Mouse (Mus musculus) midbrain, embryonic 14.5 days (tissue): Measurements from ENCODE around the gene Mprip. TPM values are rescaled to one million over a fixed set of nuclear protein-coding genes. Genes with fewer than 3 reads are reported as not detected.

Experiments used
- ATAC-seq: fragments of 200-750 bp; cut with Nextera tagmentation; 2 replicates; pipeline ENCODE4 v1.8.0; 2017; ENCODE audit warnings: moderate number of reproducible peaks, moderate library complexity; ENCODE audit not compliant: low FRiP score, low TSS enrichment
- DNase-seq: peaks from one replicate; pipeline ENCODE4 v3.0.0-alpha.2; 2015
- H3K27ac ChIP-seq: fragments of 300-500 bp; sonication (generic); replicated peaks from 2 replicates; pipeline ENCODE4 v1.5.1; 2014; ENCODE audit warnings: mild to moderate bottlenecking, low read depth, low read length, moderate library complexity
- H3K27me3 ChIP-seq: fragments of 300-500 bp; sonication (generic); 2 replicates; pipeline ENCODE4 v1.6.1; 2014; ENCODE audit warnings: low read length, control low read depth, mixed read lengths; ENCODE audit not compliant: control insufficient read depth, insufficient read depth
- H3K36me3 ChIP-seq: fragments of 300-500 bp; sonication (generic); 2 replicates; pipeline ENCODE4 v1.6.1; 2014; ENCODE audit warnings: low read length, control low read depth; ENCODE audit not compliant: control insufficient read depth, insufficient read depth
- H3K4me1 ChIP-seq: fragments of 300-500 bp; sonication (generic); 2 replicates; pipeline ENCODE4 v1.6.1; 2014; ENCODE audit warnings: mild to moderate bottlenecking, antibody characterized with exemption, low read length, control low read depth; ENCODE audit not compliant: control insufficient read depth, insufficient read depth
- H3K4me2 ChIP-seq: fragments of 300-500 bp; sonication (generic); 2 replicates; pipeline ENCODE4 v1.6.1; 2014; ENCODE audit warnings: mild to moderate bottlenecking, low read length, moderate library complexity
- H3K4me3 ChIP-seq: fragments of 300-500 bp; sonication (generic); replicated peaks from 2 replicates; pipeline ENCODE4 v1.5.1; 2014; ENCODE audit warnings: low read depth, low read length
- H3K9ac ChIP-seq: fragments of 300-500 bp; sonication (generic); replicated peaks from 2 replicates; pipeline ENCODE4 v1.6.1; 2014; ENCODE audit warnings: mild to moderate bottlenecking, low read length, moderate library complexity
- H3K9me3 ChIP-seq: fragments of 300-500 bp; sonication (generic); 2 replicates; pipeline ENCODE4 v1.6.1; 2016; ENCODE audit warnings: low read length, control low read depth, mixed read lengths; ENCODE audit not compliant: control insufficient read depth
- WGBS: fragments of 180-500 bp; shearing (Covaris S2); extraction: QIAGEN DNeasy Blood & Tissue Kit; methylation state at CpG from one replicate; pipeline ENCODE4 v1.1.7; 2014; 5-methylcytosine and 5-hydroxymethylcytosine counted together
- polyA plus RNA-seq: library from polyadenylated mRNA; unstranded; fragments of >200 nt; fragmentation: Nextera tagmentation; extraction: Ambion mirVana; gene quantifications from 2 replicates; pipeline ENCODE4 v1.2.1, GENCODE M21; 2014

Gene Mprip
- polyA plus RNA-seq, 1 experiment from 2014 or later, result 68.7 TPM

- WGBS, result 97% methylated on average over 8 of the region's 8 CpGs
- H3K4me2 ChIP-seq, result no peak overlapping the region
- ATAC-seq, result no peak
Measured at GRCm38 (mm10) chr11:59801881-59802280, 140.8 kb downstream of the Mprip start.

GRCm38 (mm10) chr11:59803516-59803915, 142.4 kb downstream of the Mprip start:
- H3K27ac ChIP-seq, result no peak overlapping the region
- ATAC-seq (no peak), DNase-seq (no peak)
- H3K4me1 ChIP-seq, result peaks cover 2% of the 10 kb centered on the region
- WGBS, result 94% methylated on average over 14 of the region's 14 CpGs
- H3K4me2 ChIP-seq, result no peak overlapping the region
- H3K9ac ChIP-seq, result no peak overlapping the region
- no peak overlapping the region for H3K4me3 ChIP-seq
- H3K9me3 ChIP-seq, result no peaks in the 10 kb centered on the region
- H3K27me3 ChIP-seq, result no peaks in the 10 kb centered on the region
- H3K36me3 ChIP-seq, result peaks cover 93% of the 10 kb centered on the region

More at GRCm38 (mm10) chr11:59801881-59802280, 140.8 kb downstream of the Mprip start:
- no peak overlapping the region for H3K27ac ChIP-seq
- no peaks in the 10 kb centered on the region for H3K9me3 ChIP-seq
- H3K4me3 ChIP-seq, result no peak overlapping the region
- H3K4me1 ChIP-seq, result no peaks in the 10 kb centered on the region
- DNase-seq, result no peak
- H3K9ac ChIP-seq, result no peak overlapping the region
- no peaks in the 10 kb centered on the region for H3K27me3 ChIP-seq
- peaks cover 100% of the 10 kb centered on the region for H3K36me3 ChIP-seq

- no peak for ATAC-seq
- Histone ChIP-seq H3K4me2 (no peak overlapping the region), H3K27me3 (no peaks in the 10 kb centered on the region), H3K36me3 (peaks cover 83% of the 10 kb centered on the region), H3K9me3 (no peaks in the 10 kb centered on the region), H3K27ac (no peak overlapping the region), H3K9ac (no peak overlapping the region), H3K4me1 (peaks cover 10% of the 10 kb centered on the region), H3K4me3 (no peak overlapping the region)
- no peak for DNase-seq
- WGBS, result 91% methylated on average over 22 of the region's 22 CpGs
Measured at GRCm38 (mm10) chr11:59804409-59805110, 143.5 kb downstream of the Mprip start.

- ATAC-seq (no peak), DNase-seq (no peak)
- H3K4me3 ChIP-seq, result no peak overlapping the region
- peaks cover 76% of the 10 kb centered on the region for H3K36me3 ChIP-seq
- 91% methylated on average over 1 of the region's 1 CpGs for WGBS
- H3K27me3 ChIP-seq, result no peaks in the 10 kb centered on the region
- no peak overlapping the region for H3K27ac ChIP-seq
- H3K4me2 ChIP-seq, result no peak overlapping the region
- H3K9me3 ChIP-seq, result no peaks in the 10 kb centered on the region
- peaks cover 10% of the 10 kb centered on the region for H3K4me1 ChIP-seq
- no peak overlapping the region for H3K9ac ChIP-seq
Measured at GRCm38 (mm10) chr11:59805256-59805655, 144.2 kb downstream of the Mprip start.

GRCm38 (mm10) chr11:59805656-59806055, 144.6 kb downstream of the Mprip start:
- Histone ChIP-seq H3K27me3 (no peaks in the 10 kb centered on the region), H3K27ac (no peak overlapping the region), H3K4me2 (no peak overlapping the region), H3K9ac (no peak overlapping the region), H3K4me3 (no peak overlapping the region), H3K9me3 (no peaks in the 10 kb centered on the region), H3K4me1 (peaks cover 10% of the 10 kb centered on the region), H3K36me3 (peaks cover 72% of the 10 kb centered on the region)
- WGBS, result 100% methylated on average over 2 of the region's 2 CpGs
- no peak for ATAC-seq
- DNase-seq, result no peak

GRCm38 (mm10) chr11:59808170-59808960, 147.3 kb downstream of the Mprip start:
- Histone ChIP-seq H3K9ac (peak overlapping the region; percentile 89; the same call in 1 of the 2 replicates), H3K4me2 (peak overlapping the region; percentile 75), H3K9me3 (no peaks in the 10 kb centered on the region), H3K4me1 (peaks cover 10% of the 10 kb centered on the region), H3K27ac (no peak overlapping the region), H3K27me3 (no peaks in the 10 kb centered on the region), H3K4me3 (peak overlapping the region; percentile 79), H3K36me3 (peaks cover 45% of the 10 kb centered on the region)
- WGBS, result 61% methylated on average over 14 of the region's 14 CpGs
- DNase-seq, result peak; percentile 9
- ATAC-seq, result no peak

GRCm38 (mm10) chr11:59809071-59809669, 148.1 kb downstream of the Mprip start:
- WGBS, result under 1% methylated on average over 15 of the region's 15 CpGs
- Histone ChIP-seq H3K9me3 (no peaks in the 10 kb centered on the region), H3K27ac (peak overlapping the region; percentile 99), H3K9ac (peak overlapping the region; percentile 89), H3K27me3 (no peaks in the 10 kb centered on the region), H3K4me2 (peak overlapping the region; percentile 75), H3K4me1 (peaks cover 10% of the 10 kb centered on the region), H3K4me3 (peak overlapping the region; percentile 79), H3K36me3 (peaks cover 37% of the 10 kb centered on the region)
- ATAC-seq, result peak; percentile 18
- no peak for DNase-seq

- Histone ChIP-seq H3K4me1 (peaks cover 10% of the 10 kb centered on the region), H3K36me3 (peaks cover 30% of the 10 kb centered on the region), H3K9ac (peak within 1 kb of the TSS; percentile 89), H3K4me3 (peak within 1 kb of the TSS; percentile 79), H3K4me2 (peak within 1 kb of the TSS; percentile 75), H3K27me3 (no peaks in the 10 kb centered on the region), H3K9me3 (no peaks in the 10 kb centered on the region), H3K27ac (peak within 1 kb of the TSS; percentile 99)
- peak; percentile 94 for ATAC-seq
- WGBS, result under 1% methylated on average over 52 of the region's 52 CpGs
- DNase-seq, result peak; percentile 91
Measured at GRCm38 (mm10) chr11:59809670-59810474, 148.8 kb downstream of the Mprip start, which contains the start of gene Flcn. Gene Flcn (minus strand): TSS chr11:59810016.
